Mouse (Mus musculus): ENCODE measurements at regions not wholly inside any gene's neighbourhood (a gene's known extent, or its start where the extent isn't known, plus 50 kb on each side); places are given as distances from the start of the nearest gene placed in this dataset.

DNA sequence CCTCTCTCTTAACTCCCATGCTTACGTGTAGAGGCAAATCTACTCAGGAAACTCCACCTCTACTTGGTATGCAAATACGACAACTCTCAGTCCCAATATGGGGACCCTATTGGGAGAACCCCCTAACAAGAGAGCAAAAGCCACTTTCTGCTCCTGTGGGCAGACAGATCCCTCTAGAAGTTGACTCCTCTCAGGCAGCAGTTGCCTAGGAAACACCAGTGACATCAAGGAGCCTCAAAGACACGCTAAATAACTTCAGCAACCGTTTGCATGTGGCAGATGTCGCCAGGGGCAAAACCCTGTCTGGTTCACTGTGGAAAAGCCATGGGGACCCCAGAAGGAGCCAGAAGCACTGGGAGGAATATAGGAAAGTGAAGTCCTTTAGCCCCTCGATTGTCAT is 147.5 kb downstream of the Rybp start:
- no peak for ATAC-seq (ENCODE audit: low FRiP score)
- WGBS: 32% methylated on average over 6 of the region's 6 CpGs
- H3K27ac ChIP-seq (replicated peaks): no peak overlapping the region

DNA sequence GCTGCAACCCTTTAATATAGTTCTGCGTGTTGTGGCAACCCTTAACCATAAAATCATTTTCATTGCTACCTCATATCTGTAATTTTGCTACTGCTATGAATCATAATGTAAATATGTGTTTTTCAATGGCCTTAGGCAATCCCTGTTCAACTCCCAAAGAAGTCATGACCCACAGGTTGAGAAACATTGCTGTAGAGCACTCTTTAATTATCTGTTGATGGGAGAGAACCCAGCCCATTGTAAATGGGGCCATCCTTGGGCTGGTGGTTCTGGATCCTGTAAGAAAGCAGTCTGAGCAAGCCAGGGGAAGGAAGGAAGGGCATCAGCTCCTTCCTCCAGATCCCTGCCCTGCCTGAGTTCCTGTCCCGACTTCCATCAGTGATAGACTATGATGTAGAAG is 148.6 kb downstream of the Rybp start:
- H3K4me3 ChIP-seq (replicated peaks): no peak overlapping the region
- WGBS: 92% methylated on average over 2 of the region's 2 CpGs
- ATAC-seq (ENCODE audit: low FRiP score): no peak
- H3K4me1 ChIP-seq: peaks cover 16% of the 10 kb centered on the region
- H3K27me3 ChIP-seq (replicated peaks): peaks cover 27% of the 10 kb centered on the region
- H3K4me2 ChIP-seq: no peak overlapping the region
- no peak overlapping the region for H3K27ac ChIP-seq (replicated peaks)
- H3K36me3 ChIP-seq: no peaks in the 10 kb centered on the region
- H3K9me3 ChIP-seq (replicated peaks): no peaks in the 10 kb centered on the region
- no peak overlapping the region for H3K9ac ChIP-seq (replicated peaks)

More for the DNA sequence above, 147.5 kb downstream of the Rybp start:
- no peak overlapping the region for H3K4me3 ChIP-seq (replicated peaks)
- H3K9me3 ChIP-seq (replicated peaks): no peaks in the 10 kb centered on the region
- peaks cover 31% of the 10 kb centered on the region for H3K27me3 ChIP-seq (replicated peaks)
- H3K9ac ChIP-seq (replicated peaks): no peak overlapping the region
- H3K36me3 ChIP-seq: no peaks in the 10 kb centered on the region
- no peak overlapping the region for H3K4me2 ChIP-seq
- peaks cover 25% of the 10 kb centered on the region for H3K4me1 ChIP-seq

DNA sequence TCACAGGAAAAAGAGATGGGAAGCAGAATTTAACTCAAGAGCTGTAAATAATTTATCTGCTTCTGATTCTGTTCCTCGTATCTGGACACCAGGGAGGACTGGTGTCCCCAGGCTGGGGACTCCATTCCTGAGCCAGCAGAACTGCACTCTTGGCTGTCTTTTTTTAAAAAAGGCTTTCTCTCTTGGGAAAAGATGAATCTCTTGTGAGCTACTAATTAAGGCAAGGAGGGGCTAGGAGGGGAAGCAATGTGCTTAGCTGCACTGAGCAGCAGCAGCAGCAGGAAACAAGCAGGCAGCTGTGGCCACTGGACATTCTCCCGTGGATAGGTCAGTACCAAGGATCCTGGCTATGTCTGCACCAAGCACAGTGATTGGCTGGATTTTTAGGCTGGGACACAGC is 152.1 kb downstream of the Rybp start:
- H3K27me3 ChIP-seq (replicated peaks): peaks cover 29% of the 10 kb centered on the region
- no peaks in the 10 kb centered on the region for H3K9me3 ChIP-seq (replicated peaks)
- WGBS: 46% methylated on average over 2 of the region's 2 CpGs
- no peaks in the 10 kb centered on the region for H3K36me3 ChIP-seq
- no peak for ATAC-seq (ENCODE audit: low FRiP score)
- no peak overlapping the region for H3K9ac ChIP-seq (replicated peaks)
- H3K4me3 ChIP-seq (replicated peaks): no peak overlapping the region
- peaks cover 19% of the 10 kb centered on the region for H3K4me1 ChIP-seq
- no peak overlapping the region for H3K4me2 ChIP-seq
- H3K27ac ChIP-seq (replicated peaks): no peak overlapping the region

DNA sequence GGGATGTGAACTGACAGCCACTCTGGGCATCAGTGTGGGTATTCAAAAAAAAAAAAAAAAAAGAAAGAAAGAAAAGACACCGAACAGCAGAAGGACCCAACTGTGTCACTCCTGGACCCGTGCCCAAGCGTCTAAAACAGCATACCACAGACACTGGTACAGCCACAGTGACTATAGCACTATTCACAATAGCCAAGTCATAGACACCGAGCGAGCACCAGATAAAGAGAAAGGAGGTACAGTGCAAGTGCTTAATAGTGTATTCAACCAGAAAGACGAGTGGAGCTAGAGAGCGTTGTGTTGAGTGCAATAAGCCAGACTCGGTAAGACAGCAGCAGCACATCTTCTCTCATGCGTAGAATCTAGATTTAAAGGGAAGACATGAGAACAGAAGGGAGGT is 153.3 kb downstream of the Rybp start:
- WGBS: 47% methylated on average over 9 of the region's 9 CpGs

DNA sequence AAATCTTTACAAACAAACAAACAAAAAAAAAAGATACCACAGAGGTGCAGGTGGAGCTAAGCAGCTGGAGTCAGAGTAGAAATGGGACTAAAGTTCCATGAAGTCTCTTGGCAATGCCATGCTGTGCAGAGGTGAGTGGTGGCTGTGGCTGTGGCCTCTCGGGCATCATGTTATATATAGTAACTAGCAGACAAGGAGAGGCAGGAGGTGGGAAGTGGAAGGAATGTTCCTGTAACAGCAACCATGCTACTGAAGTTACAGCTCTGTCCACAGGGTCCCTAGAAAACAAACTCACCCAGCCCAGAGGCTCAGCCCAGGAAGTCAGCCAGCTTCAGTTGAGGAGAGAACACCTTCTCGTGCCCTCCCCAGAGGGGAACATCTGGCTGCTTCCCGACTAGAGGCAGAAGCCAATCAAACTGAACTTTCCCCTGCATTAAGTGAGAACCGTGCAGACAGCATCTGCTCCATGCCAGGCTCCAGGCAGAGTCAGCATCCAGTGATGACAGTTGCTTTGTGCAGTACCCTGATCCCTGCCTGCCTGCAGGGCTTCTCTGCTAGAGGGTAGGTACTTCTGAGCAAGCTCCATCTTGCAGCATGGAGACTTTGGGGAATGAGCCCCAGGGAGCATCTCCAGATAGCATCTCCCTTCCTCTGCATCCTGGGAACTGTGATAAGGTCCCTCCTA is 154.2 kb downstream of the Rybp start:
- Histone ChIP-seq H3K36me3 (no peaks in the 10 kb centered on the region), H3K27me3 (replicated peaks) (peaks cover 23% of the 10 kb centered on the region), H3K9ac (replicated peaks) (no peak overlapping the region), H3K27ac (replicated peaks) (no peak overlapping the region), H3K4me2 (no peak overlapping the region), H3K4me1 (peaks cover 17% of the 10 kb centered on the region), H3K4me3 (replicated peaks) (no peak overlapping the region), H3K9me3 (replicated peaks) (no peaks in the 10 kb centered on the region)
- 34% methylated on average over 4 of the region's 4 CpGs for WGBS
- ATAC-seq (ENCODE audit: low FRiP score): no peak

More for the DNA sequence above, 153.3 kb downstream of the Rybp start:
- H3K27me3 ChIP-seq (replicated peaks): peaks cover 31% of the 10 kb centered on the region
- ATAC-seq (ENCODE audit: low FRiP score): no peak
- H3K4me2 ChIP-seq: no peak overlapping the region
- H3K9ac ChIP-seq (replicated peaks): no peak overlapping the region
- no peaks in the 10 kb centered on the region for H3K9me3 ChIP-seq (replicated peaks)
- peaks cover 15% of the 10 kb centered on the region for H3K4me1 ChIP-seq
- H3K4me3 ChIP-seq (replicated peaks): no peak overlapping the region
- H3K36me3 ChIP-seq: no peaks in the 10 kb centered on the region
- H3K27ac ChIP-seq (replicated peaks): no peak overlapping the region

DNA sequence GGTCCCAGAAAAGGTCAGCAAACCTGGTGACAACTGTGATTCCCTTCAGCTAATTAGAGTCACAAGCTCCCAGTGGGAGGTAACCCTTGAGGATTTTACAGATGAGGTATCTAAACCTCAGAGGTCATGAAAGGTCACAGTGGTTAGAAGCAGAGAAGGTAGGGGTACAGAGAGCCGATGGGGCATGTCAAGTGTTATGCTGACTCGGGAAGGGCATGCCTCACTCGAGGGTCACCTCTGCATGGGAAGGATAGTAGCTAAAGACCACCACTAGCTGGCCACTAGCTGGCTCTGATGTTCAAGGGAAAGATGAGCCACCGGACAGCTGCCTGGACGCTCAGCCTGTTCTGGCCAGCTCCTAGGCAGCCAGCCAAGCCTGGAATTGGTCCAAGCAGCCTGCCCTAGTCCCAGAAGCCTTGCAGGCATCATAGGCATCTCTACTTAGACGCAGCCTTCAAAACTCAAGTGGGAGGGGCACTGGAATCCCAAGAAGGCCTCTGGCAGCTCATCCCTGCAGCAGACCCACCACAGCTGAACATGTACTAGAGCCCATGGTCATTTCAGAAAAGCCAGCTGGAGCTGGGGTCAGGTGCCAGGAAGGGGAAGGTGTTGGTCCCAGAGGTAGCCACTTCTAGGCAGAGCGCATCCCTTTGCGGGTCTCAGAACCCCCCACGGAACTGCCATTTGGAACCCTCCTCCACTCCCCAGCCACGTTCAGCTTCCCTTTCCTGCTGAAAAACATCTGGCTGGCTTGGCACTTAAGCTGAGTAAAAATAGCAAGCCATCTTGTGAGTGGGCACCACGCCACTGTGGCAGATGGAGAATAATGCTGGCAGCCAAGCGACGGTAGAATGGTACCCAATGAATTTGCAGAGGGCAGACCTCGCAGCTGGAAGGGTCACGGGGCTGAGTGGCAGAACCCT is 159.8 kb downstream of the Rybp start:
- Histone ChIP-seq H3K9me3 (replicated peaks) (no peaks in the 10 kb centered on the region), H3K36me3 (no peaks in the 10 kb centered on the region), H3K27ac (replicated peaks) (peak overlapping the region; percentile 54), H3K4me2 (no peak overlapping the region), H3K9ac (replicated peaks) (no peak overlapping the region), H3K27me3 (replicated peaks) (peaks cover 24% of the 10 kb centered on the region), H3K4me1 (peaks cover 14% of the 10 kb centered on the region), H3K4me3 (replicated peaks) (no peak overlapping the region)
- 34% methylated on average over 15 of the region's 15 CpGs for WGBS
- ATAC-seq (ENCODE audit: low FRiP score): peak; percentile 75

DNA sequence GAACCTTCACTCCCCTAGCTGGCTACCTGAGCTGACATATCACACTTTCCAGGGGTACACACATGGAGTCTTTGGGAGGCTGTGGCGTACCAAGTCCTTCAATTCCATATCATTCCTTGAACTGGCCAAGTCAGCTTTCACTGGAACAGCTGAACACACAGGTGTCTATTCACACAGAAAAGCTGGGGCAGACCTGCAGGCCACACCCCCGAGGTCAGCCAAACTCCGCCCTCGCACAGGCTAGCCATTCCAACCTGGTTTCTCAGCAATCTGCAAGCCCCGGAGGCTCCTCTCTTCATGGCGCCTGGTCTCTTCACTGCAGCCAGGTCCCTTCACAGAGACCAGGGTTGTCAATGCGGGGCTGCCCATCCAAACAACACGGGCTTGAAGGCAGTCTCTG is 160.5 kb downstream of the Rybp start:
- ATAC-seq (ENCODE audit: low FRiP score): no peak
- Histone ChIP-seq H3K4me1 (peaks cover 14% of the 10 kb centered on the region), H3K36me3 (no peaks in the 10 kb centered on the region), H3K27ac (replicated peaks) (0 out of 2 replicates have a peak overlapping the region, but pooled peaks have one; percentile 54), H3K27me3 (replicated peaks) (peaks cover 24% of the 10 kb centered on the region), H3K4me3 (replicated peaks) (no peak overlapping the region), H3K9ac (replicated peaks) (no peak overlapping the region), H3K4me2 (no peak overlapping the region), H3K9me3 (replicated peaks) (no peaks in the 10 kb centered on the region)
- 66% methylated on average over 8 of the region's 8 CpGs for WGBS

DNA sequence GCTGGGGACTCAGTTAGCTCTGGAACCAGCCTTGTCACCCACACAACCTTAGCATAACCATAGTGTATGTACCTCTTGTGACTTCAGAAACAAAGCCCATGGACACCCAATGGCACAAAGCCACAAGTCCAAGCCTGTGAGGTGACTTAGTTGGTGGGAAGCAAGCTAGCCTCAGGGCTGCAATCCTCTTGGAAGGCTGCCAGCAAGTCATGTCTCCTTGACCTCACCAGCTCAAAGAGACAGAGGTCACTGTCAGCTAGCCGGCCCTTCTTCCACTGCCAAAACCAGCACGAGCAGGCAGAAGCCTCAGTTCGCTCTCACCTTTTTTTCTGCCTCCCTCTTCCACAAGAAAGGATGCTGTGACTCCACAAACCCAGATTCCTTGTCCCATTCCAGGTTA is 161.0 kb downstream of the Rybp start:
- WGBS: 85% methylated on average over 3 of the region's 3 CpGs
- peaks cover 14% of the 10 kb centered on the region for H3K4me1 ChIP-seq
- H3K4me2 ChIP-seq: no peak overlapping the region
- H3K36me3 ChIP-seq: no peaks in the 10 kb centered on the region
- H3K4me3 ChIP-seq (replicated peaks): no peak overlapping the region
- no peak overlapping the region for H3K27ac ChIP-seq (replicated peaks)
- ATAC-seq (ENCODE audit: low FRiP score): no peak
- no peak overlapping the region for H3K9ac ChIP-seq (replicated peaks)
- no peaks in the 10 kb centered on the region for H3K9me3 ChIP-seq (replicated peaks)
- H3K27me3 ChIP-seq (replicated peaks): peaks cover 27% of the 10 kb centered on the region

DNA sequence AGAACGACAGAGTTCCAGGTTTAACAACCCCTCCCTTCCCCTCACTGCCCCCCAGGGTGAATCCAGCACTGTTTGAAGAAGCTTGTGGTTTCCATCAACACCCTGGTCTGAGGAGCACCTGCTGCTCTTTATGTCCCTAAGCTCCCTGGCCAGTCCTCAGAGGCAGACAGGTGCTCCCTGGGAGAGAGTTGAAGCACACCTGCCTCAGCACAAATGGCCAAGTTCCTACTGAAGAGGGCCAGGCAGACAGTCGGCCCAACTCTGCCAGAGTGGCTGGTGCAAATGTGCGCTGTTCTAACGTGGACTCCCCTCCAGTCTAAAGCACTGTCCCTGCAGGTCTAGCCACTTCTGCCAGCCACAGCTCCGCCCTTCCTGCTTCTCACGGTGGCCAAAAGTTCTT is 166.0 kb downstream of the Rybp start:
- no peak overlapping the region for H3K4me3 ChIP-seq (replicated peaks)
- no peak overlapping the region for H3K27ac ChIP-seq (replicated peaks)
- no peak overlapping the region for H3K9ac ChIP-seq (replicated peaks)
- WGBS: 51% methylated on average over 6 of the region's 6 CpGs
- no peak for ATAC-seq (ENCODE audit: low FRiP score)
- no peak overlapping the region for H3K4me2 ChIP-seq
- peaks cover 18% of the 10 kb centered on the region for H3K27me3 ChIP-seq (replicated peaks)
- peaks cover 10% of the 10 kb centered on the region for H3K4me1 ChIP-seq
- no peaks in the 10 kb centered on the region for H3K36me3 ChIP-seq
- H3K9me3 ChIP-seq (replicated peaks): no peaks in the 10 kb centered on the region

DNA sequence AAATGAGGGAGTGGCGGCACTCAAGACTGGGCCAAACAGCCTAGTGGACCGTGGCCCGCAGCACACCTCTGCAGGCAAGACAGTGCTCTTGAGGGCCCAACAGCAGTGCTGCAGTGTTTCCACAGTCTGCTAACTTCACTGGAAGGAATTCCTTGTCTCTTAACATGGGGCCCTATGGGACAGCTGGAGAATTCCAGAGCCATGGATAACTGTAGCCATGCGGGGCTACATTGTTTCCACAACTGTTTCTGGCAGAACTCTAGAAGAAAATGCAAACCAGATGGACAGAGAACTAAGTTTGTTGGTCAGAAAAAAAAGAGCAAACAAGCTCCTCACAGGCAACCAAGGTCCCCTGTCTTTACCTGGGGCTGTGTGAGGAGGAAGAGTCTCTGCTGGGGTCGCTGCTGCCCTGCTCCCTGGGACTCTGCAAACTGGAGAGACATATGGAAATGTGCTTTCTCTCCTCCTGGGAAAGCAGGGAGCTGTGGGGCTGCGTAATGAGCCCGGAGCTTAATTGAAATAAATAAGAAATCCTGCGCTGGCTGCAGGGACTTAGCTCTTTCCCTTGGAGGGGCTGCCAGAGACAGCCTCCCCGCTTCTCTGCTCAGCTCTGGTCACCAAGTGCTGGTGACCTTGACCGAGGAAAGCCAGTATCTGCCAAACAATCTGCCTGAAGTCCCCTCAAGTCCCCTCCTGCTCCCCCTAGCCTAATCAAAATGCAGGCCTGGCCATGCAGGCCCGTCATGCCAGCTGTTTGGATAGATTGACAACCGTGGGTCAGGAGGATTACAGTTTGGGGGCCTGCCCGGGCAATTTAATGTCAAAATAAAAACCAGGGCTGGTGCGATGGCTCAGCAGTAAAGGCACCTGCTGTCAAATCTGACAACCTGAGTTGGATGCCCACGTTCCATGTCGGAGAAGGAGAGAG is 167.0 kb downstream of the Rybp start:
- Histone ChIP-seq H3K36me3 (no peaks in the 10 kb centered on the region), H3K9ac (replicated peaks) (no peak overlapping the region), H3K4me3 (replicated peaks) (no peak overlapping the region), H3K4me1 (peaks cover 10% of the 10 kb centered on the region), H3K4me2 (no peak overlapping the region), H3K27ac (replicated peaks) (no peak overlapping the region), H3K9me3 (replicated peaks) (no peaks in the 10 kb centered on the region), H3K27me3 (replicated peaks) (peaks cover 16% of the 10 kb centered on the region; the same call in 1 of the 2 replicates)
- 58% methylated on average over 16 of the region's 16 CpGs for WGBS
- ATAC-seq (ENCODE audit: low FRiP score): no peak

DNA sequence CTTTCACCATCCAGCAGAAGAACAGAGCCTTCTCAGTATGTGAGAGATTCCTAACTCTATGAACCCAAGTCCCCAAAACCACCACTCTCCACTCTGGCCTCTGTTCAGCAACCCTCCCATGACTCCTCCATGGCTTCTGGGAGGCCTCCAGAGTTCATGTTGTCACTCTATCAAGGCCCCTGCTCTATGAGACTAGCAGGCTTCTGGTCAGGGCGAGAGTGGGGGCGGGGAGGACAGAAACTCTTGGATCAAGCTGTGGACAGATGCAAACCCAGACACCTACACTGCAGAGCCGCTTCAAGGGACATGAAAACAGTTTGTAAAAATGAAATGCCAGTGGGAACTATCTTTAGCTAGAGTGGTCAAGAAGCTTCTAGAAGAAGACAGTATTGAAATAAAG is 170.2 kb downstream of the Rybp start:
- ATAC-seq (ENCODE audit: low FRiP score): no peak
- H3K4me1 ChIP-seq: peaks cover 13% of the 10 kb centered on the region

More for the DNA sequence above, 170.2 kb downstream of the Rybp start:
- Histone ChIP-seq H3K36me3 (no peaks in the 10 kb centered on the region), H3K4me3 (replicated peaks) (no peak overlapping the region), H3K27me3 (replicated peaks) (peaks cover 9% of the 10 kb centered on the region; the same call in 1 of the 2 replicates), H3K4me2 (no peak overlapping the region), H3K27ac (replicated peaks) (no peak overlapping the region), H3K9me3 (replicated peaks) (no peaks in the 10 kb centered on the region), H3K9ac (replicated peaks) (no peak overlapping the region)
- 96% methylated on average over 3 of the region's 3 CpGs for WGBS

All from neural tube, embryonic 15.5 days (tissue).